Mouse (Mus musculus): ENCODE data around the gene Minar1. TPM values are rescaled to one million over a fixed set of nuclear protein-coding genes. Genes with fewer than 3 reads are reported as not detected.

Gene Minar1
- total RNA-seq, 4 experiments from 2014 or later, result 0.10 to 0.27 (median 0.18) TPM

Other genes with a start within 250 kb of the Minar1 start
- 100 to 1,000 TPM in 2 of 4 experiments, 10 to 100 TPM in 2; 78.4 to 109 (median 94.6) TPM for gene Tmed3, start 81.9 kb upstream of the Minar1 start, total RNA-seq (2022)
- gene Ankrd34c, start 115.3 kb upstream of the Minar1 start, total RNA-seq (2022), result under 1 TPM in 1 of 4 experiments, not detected in 3; 0.10 TPM